Mouse (Mus musculus) neural tube, embryonic 11.5 days (tissue): ENCODE measurements at regions not wholly inside any gene's neighbourhood (a gene's known extent, or its start where the extent isn't known, plus 50 kb on each side); places are given as distances from the start of the nearest gene placed in this dataset.
A peak's percentile ranks its signal among the peaks of the same experiment; 100 is the strongest.
"Not testable (repeated sequence)": the region's sequence is repeated elsewhere in the genome, so short reads cannot be mapped to it uniquely, and the experiment has no call there.

Experiments used
- ATAC-seq: fragments of 200-750 bp; cut with Nextera tagmentation; 2 replicates; pipeline ENCODE4 v1.8.0; 2017; ENCODE audit warnings: moderate number of reproducible peaks, mild to moderate bottlenecking, moderate TSS enrichment, moderate library complexity; ENCODE audit not compliant: insufficient read depth, low FRiP score, low TSS enrichment
- DNase-seq: peaks from one replicate; pipeline ENCODE4 v3.0.0-alpha.2; 2015; ENCODE audit warnings: low spot score
- H3K27ac ChIP-seq: fragments of 300-500 bp; sonication (generic); 2 replicates; pipeline ENCODE4 v1.5.1; 2014; ENCODE audit warnings: low read depth, mild to moderate bottlenecking, low read length
- H3K27me3 ChIP-seq: fragments of 300-500 bp; sonication (generic); 2 replicates; pipeline ENCODE4 v1.6.1; 2014; ENCODE audit warnings: mild to moderate bottlenecking, low read length, mixed read lengths; ENCODE audit not compliant: control insufficient read depth, insufficient read depth
- H3K36me3 ChIP-seq: fragments of 300-500 bp; sonication (generic); 2 replicates; pipeline ENCODE4 v1.6.1; 2014; ENCODE audit warnings: mild to moderate bottlenecking, low read length, moderate library complexity, mixed read lengths; ENCODE audit not compliant: control insufficient read depth, insufficient read depth
- H3K4me1 ChIP-seq: fragments of 300-500 bp; sonication (generic); 2 replicates; pipeline ENCODE4 v1.6.1; 2014; ENCODE audit warnings: low read length, mixed read lengths; ENCODE audit not compliant: control insufficient read depth, insufficient read depth
- H3K4me2 ChIP-seq: fragments of 300-500 bp; sonication (generic); 2 replicates; pipeline ENCODE4 v1.6.1; 2014; ENCODE audit warnings: low read depth, mild to moderate bottlenecking, moderate library complexity
- H3K4me3 ChIP-seq: fragments of 300-500 bp; sonication (generic); 2 replicates; pipeline ENCODE4 v1.5.1; 2014; ENCODE audit warnings: low read depth, low read length
- H3K9ac ChIP-seq: fragments of 300-500 bp; sonication (generic); 2 replicates; pipeline ENCODE4 v1.6.1; 2014; ENCODE audit warnings: mild to moderate bottlenecking, low read length
- H3K9me3 ChIP-seq: fragments of 300-500 bp; sonication (generic); 2 replicates; pipeline ENCODE4 v1.6.1; 2016; ENCODE audit warnings: low read length; ENCODE audit not compliant: control insufficient read depth
- WGBS: fragments of 180-500 bp; shearing (Covaris S2); extraction: QIAGEN DNeasy Blood & Tissue Kit; methylation state at CpG from one replicate; pipeline ENCODE4 v1.1.7; 2014; 5-methylcytosine and 5-hydroxymethylcytosine counted together

- not testable (repeated sequence) for ATAC-seq, H3K9me3 ChIP-seq, H3K4me2 ChIP-seq, H3K27ac ChIP-seq, H3K27me3 ChIP-seq, H3K4me3 ChIP-seq, H3K36me3 ChIP-seq, H3K4me1 ChIP-seq, H3K9ac ChIP-seq
- WGBS = 94% methylated on average over 2 of the region's 2 CpGs
- DNase-seq = peak; percentile 17
Observed at GRCm38 (mm10) chr8:55347851-55348250, 393.2 kb downstream of the Gpm6a start.

GRCm38 (mm10) chr8:55359851-55360250, 405.2 kb downstream of the Gpm6a start:
- not testable (repeated sequence) for H3K4me3 ChIP-seq, H3K27me3 ChIP-seq, H3K9me3 ChIP-seq, H3K9ac ChIP-seq, H3K36me3 ChIP-seq, H3K4me2 ChIP-seq, DNase-seq, H3K4me1 ChIP-seq, ATAC-seq, H3K27ac ChIP-seq
- 85% methylated on average over 10 of the region's 11 CpGs for WGBS

DNA sequence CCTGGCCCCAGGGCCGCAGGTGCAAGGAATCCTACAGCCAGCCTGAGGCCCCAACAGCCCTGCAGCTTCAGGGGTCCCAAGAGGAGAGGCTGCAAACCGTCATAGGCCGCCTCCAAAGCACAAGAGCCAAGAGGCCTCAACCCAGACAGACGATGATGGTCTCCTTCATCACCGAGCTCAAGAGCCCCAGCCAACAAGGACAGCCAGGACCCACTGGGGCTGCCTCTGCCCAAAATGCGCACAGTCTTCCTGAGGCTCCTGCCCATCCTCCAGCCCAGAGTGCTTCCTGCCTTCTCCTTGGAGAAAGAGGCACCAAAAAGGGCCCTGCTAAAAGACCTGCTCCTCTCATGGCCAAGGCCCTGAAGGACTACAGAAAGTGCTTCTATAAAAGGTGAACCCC, 412.8 kb downstream of the Gpm6a start:
- not testable (repeated sequence) for DNase-seq, H3K27me3 ChIP-seq, H3K9ac ChIP-seq, ATAC-seq, H3K27ac ChIP-seq, H3K4me3 ChIP-seq, H3K36me3 ChIP-seq, H3K9me3 ChIP-seq, H3K4me2 ChIP-seq, H3K4me1 ChIP-seq
- 85% methylated on average over 4 of the region's 6 CpGs for WGBS

- ATAC-seq = no peak
- H3K4me1 ChIP-seq = no peaks in the 10 kb centered on the region
- H3K27me3 ChIP-seq = no peaks in the 10 kb centered on the region
- WGBS = 61% methylated on average over 2 of the region's 2 CpGs
- no peak for DNase-seq
- no peaks in the 10 kb centered on the region for H3K9me3 ChIP-seq
- H3K9ac ChIP-seq = no peak overlapping the region
- H3K4me3 ChIP-seq = no peak overlapping the region
- H3K27ac ChIP-seq = no peak overlapping the region
- no peaks in the 10 kb centered on the region for H3K36me3 ChIP-seq
- H3K4me2 ChIP-seq = no peak overlapping the region
Observed at GRCm38 (mm10) chr8:55397046-55397445, 442.4 kb downstream of the Gpm6a start.

- no peaks in the 10 kb centered on the region for H3K27me3 ChIP-seq
- no peak overlapping the region for H3K27ac ChIP-seq
- DNase-seq (no peak), ATAC-seq (no peak)
- H3K4me1 ChIP-seq = no peaks in the 10 kb centered on the region
- no peaks in the 10 kb centered on the region for H3K36me3 ChIP-seq
- H3K4me2 ChIP-seq = no peak overlapping the region
- no peaks in the 10 kb centered on the region for H3K9me3 ChIP-seq
- H3K9ac ChIP-seq = no peak overlapping the region
- H3K4me3 ChIP-seq = no peak overlapping the region
Observed at GRCm38 (mm10) chr8:55398331-55398730, 443.7 kb downstream of the Gpm6a start.

GRCm38 (mm10) chr8:55400412-55400811, 445.8 kb downstream of the Gpm6a start:
- no peaks in the 10 kb centered on the region for H3K36me3 ChIP-seq
- H3K27ac ChIP-seq = no peak overlapping the region
- no peaks in the 10 kb centered on the region for H3K4me1 ChIP-seq
- no peak overlapping the region for H3K4me2 ChIP-seq
- DNase-seq = no peak
- WGBS = 89% methylated on average over 3 of the region's 3 CpGs
- no peak for ATAC-seq
- H3K27me3 ChIP-seq = no peaks in the 10 kb centered on the region
- H3K9ac ChIP-seq = no peak overlapping the region
- H3K9me3 ChIP-seq = no peaks in the 10 kb centered on the region
- no peak overlapping the region for H3K4me3 ChIP-seq

DNA sequence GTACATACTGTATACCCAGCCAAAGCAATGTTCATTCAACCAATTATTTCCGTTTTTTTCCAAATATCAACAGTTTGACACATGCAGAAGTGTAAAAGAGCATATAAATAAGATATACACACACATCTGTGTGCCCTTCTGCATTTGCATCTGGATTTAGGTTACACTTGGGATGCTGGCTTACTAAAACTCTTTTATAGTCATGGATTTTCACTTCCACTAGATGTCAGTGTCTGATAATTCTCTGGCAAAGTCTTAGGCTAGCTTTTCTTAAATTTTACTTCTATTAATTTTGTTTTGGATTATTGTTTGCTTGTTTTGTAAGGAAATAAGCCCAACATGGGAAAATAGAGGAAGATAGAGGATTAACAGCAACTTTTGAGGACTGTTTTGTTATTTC, 452.3 kb downstream of the Gpm6a start:
- ATAC-seq, H3K9me3 ChIP-seq, H3K36me3 ChIP-seq, H3K4me1 ChIP-seq, H3K27me3 ChIP-seq, H3K4me3 ChIP-seq, DNase-seq, H3K9ac ChIP-seq, H3K4me2 ChIP-seq, H3K27ac ChIP-seq: not testable (repeated sequence)
- 0% methylated on average over 1 of the region's 1 CpGs for WGBS
